Mouse (Mus musculus) lung, postnatal 0 days (tissue): ENCODE results near the gene 1110032F04Rik. TPM values are rescaled to one million over a fixed set of nuclear protein-coding genes. Genes with fewer than 3 reads are reported as not detected.

ENCODE experiments used
- ATAC-seq: fragments of 200-750 bp; cut with Nextera tagmentation; 2 replicates; pipeline ENCODE4 v1.8.0; 2017; ENCODE audit warnings: moderate library complexity
- DNase-seq: peaks from one replicate; pipeline ENCODE4 v3.0.0-alpha.2; 2016; ENCODE audit warnings: low spot score
- H3K27ac ChIP-seq: fragments of 300-500 bp; sonication (generic); 2 replicates; pipeline ENCODE4 v1.5.1; 2014; ENCODE audit warnings: antibody characterized with exemption, mild to moderate bottlenecking, low read length, mixed read lengths
- H3K27me3 ChIP-seq: fragments of 300-500 bp; sonication (generic); replicated peaks from 2 replicates; pipeline ENCODE4 v1.6.1; 2014; ENCODE audit warnings: low read length, mixed read lengths; ENCODE audit not compliant: insufficient read depth
- H3K36me3 ChIP-seq: fragments of 300-500 bp; sonication (generic); 2 replicates; pipeline ENCODE4 v1.6.1; 2014; ENCODE audit warnings: low read length, mixed read lengths; ENCODE audit not compliant: insufficient read depth
- H3K4me1 ChIP-seq: fragments of 300-500 bp; sonication (generic); 2 replicates; pipeline ENCODE4 v1.6.1; 2014; ENCODE audit warnings: antibody characterized with exemption, low read depth, low read length, mixed read lengths; ENCODE audit not compliant: insufficient read depth
- H3K4me2 ChIP-seq: fragments of 300-500 bp; sonication (generic); replicated peaks from 2 replicates; pipeline ENCODE4 v1.6.1; 2014; ENCODE audit warnings: low read depth, mild to moderate bottlenecking, low read length, moderate library complexity, mixed read lengths
- H3K4me3 ChIP-seq: fragments of 300-500 bp; sonication (generic); 2 replicates; pipeline ENCODE4 v1.5.1; 2014; ENCODE audit warnings: low read depth, low read length
- H3K9ac ChIP-seq: fragments of 300-500 bp; sonication (generic); replicated peaks from 2 replicates; pipeline ENCODE4 v1.6.1; 2014; ENCODE audit warnings: low read depth, mild to moderate bottlenecking
- H3K9me3 ChIP-seq: fragments of 300-500 bp; sonication (generic); 2 replicates; pipeline ENCODE4 v1.6.1; 2016; ENCODE audit warnings: low read length, mixed read lengths
- CTCF ChIP-seq: IDR thresholded peaks from 2 replicates; pipeline ENCODE4 v1.5.1; 2016; ENCODE audit warnings: antibody characterized with exemption, mild to moderate bottlenecking
- EP300 ChIP-seq: IDR thresholded peaks from 2 replicates; pipeline ENCODE4 v1.6.1; 2016; ENCODE audit warnings: antibody characterized with exemption, mild to moderate bottlenecking, control low read depth
- WGBS: fragments of 180-500 bp; shearing (Covaris S2); extraction: QIAGEN DNeasy Blood & Tissue Kit; methylation state at CpG from one replicate; pipeline ENCODE4 v1.1.7; 2014; 5-methylcytosine and 5-hydroxymethylcytosine counted together
- polyA plus RNA-seq: library from polyadenylated mRNA; unstranded; fragments of >200 nt; fragmentation: Nextera tagmentation; extraction: Ambion mirVana; gene quantifications from 2 replicates; pipeline ENCODE4 v1.2.1, GENCODE M21; 2015

1110032F04Rik gene
- 0.20 and 0.41 TPM in 2 replicates for polyA plus RNA-seq

GRCm38 (mm10) chr3:68869211-68869690 lies at the start of gene 1110032F04Rik:
TSS of gene 1110032F04Rik (plus strand) at chr3:68869586.
- H3K4me2 ChIP-seq, result peak within 1 kb of the TSS; percentile 98
- H3K4me1 ChIP-seq, result no peaks in the 10 kb centered on the region
- peak within 1 kb of the TSS; percentile 51 for H3K4me3 ChIP-seq
- H3K9me3 ChIP-seq, result no peaks in the 10 kb centered on the region
- H3K9ac ChIP-seq, result no peak within 1 kb of the TSS
- no peak for TF ChIP-seq CTCF
- TF ChIP-seq EP300, result no peak
- H3K36me3 ChIP-seq, result no peaks in the 10 kb centered on the region
- WGBS, result 1% methylated on average over 34 of the region's 62 CpGs
- H3K27me3 ChIP-seq, result peaks cover 25% of the 10 kb centered on the region
- ATAC-seq (peak; percentile 57), DNase-seq (peak; percentile 10)
- no peak within 1 kb of the TSS for H3K27ac ChIP-seq

GRCm38 (mm10) chr3:68821406-68821805 lies 48.0 kb upstream of the 1110032F04Rik start:
- no peak for DNase-seq
- H3K4me2 ChIP-seq, result no peak overlapping the region
- H3K9ac ChIP-seq, result no peak overlapping the region
- no peaks in the 10 kb centered on the region for H3K4me1 ChIP-seq
- no peaks in the 10 kb centered on the region for H3K27me3 ChIP-seq
- H3K36me3 ChIP-seq, result no peaks in the 10 kb centered on the region
- ATAC-seq, result no peak
- TF ChIP-seq CTCF (no peak), EP300 (no peak)
- H3K27ac ChIP-seq, result no peak overlapping the region
- no peaks in the 10 kb centered on the region for H3K9me3 ChIP-seq
- H3K4me3 ChIP-seq, result no peak overlapping the region
- WGBS, result 72% methylated on average over 4 of the region's 4 CpGs

GRCm38 (mm10) chr3:68821926-68822341 lies 47.5 kb upstream of the 1110032F04Rik start:
- no peak overlapping the region for H3K4me3 ChIP-seq
- no peaks in the 10 kb centered on the region for H3K9me3 ChIP-seq
- no peaks in the 10 kb centered on the region for H3K27me3 ChIP-seq
- ATAC-seq, result peak; percentile 56
- no peaks in the 10 kb centered on the region for H3K36me3 ChIP-seq
- no peak overlapping the region for H3K4me2 ChIP-seq
- H3K4me1 ChIP-seq, result no peaks in the 10 kb centered on the region
- peak; percentile 45 for DNase-seq
- TF ChIP-seq CTCF, result no peak
- no peak for TF ChIP-seq EP300
- H3K9ac ChIP-seq, result no peak overlapping the region
- no peak overlapping the region for H3K27ac ChIP-seq
- 46% methylated on average over 5 of the region's 5 CpGs for WGBS

GRCm38 (mm10) chr3:68823876-68824764 lies 45.3 kb upstream of the 1110032F04Rik start:
- no peaks in the 10 kb centered on the region for H3K4me1 ChIP-seq
- no peak for TF ChIP-seq EP300
- TF ChIP-seq CTCF, result no peak
- no peak overlapping the region for H3K4me3 ChIP-seq
- no peak for DNase-seq
- WGBS, result 70% methylated on average over 15 of the region's 15 CpGs
- H3K4me2 ChIP-seq, result no peak overlapping the region
- no peak for ATAC-seq
- no peaks in the 10 kb centered on the region for H3K27me3 ChIP-seq
- H3K27ac ChIP-seq, result no peak overlapping the region
- no peaks in the 10 kb centered on the region for H3K9me3 ChIP-seq
- H3K36me3 ChIP-seq, result no peaks in the 10 kb centered on the region
- no peak overlapping the region for H3K9ac ChIP-seq

- no peaks in the 10 kb centered on the region for H3K36me3 ChIP-seq
- no peak overlapping the region for H3K4me3 ChIP-seq
- ATAC-seq (no peak), DNase-seq (no peak)
- WGBS, result 53% methylated on average over 2 of the region's 2 CpGs
- H3K27ac ChIP-seq, result no peak overlapping the region
- H3K9ac ChIP-seq, result no peak overlapping the region
- H3K4me1 ChIP-seq, result no peaks in the 10 kb centered on the region
- no peaks in the 10 kb centered on the region for H3K27me3 ChIP-seq
- H3K4me2 ChIP-seq, result no peak overlapping the region
- no peak for TF ChIP-seq EP300
- TF ChIP-seq CTCF, result no peak
- H3K9me3 ChIP-seq, result no peaks in the 10 kb centered on the region
Observed at GRCm38 (mm10) chr3:68824765-68825090, 44.7 kb upstream of the 1110032F04Rik start.

- DNase-seq (no peak), ATAC-seq (no peak)
- H3K9ac ChIP-seq, result no peak overlapping the region
- H3K27ac ChIP-seq, result no peak overlapping the region
- WGBS, result 66% methylated on average over 8 of the region's 8 CpGs
- no peaks in the 10 kb centered on the region for H3K9me3 ChIP-seq
- H3K36me3 ChIP-seq, result no peaks in the 10 kb centered on the region
- H3K4me2 ChIP-seq, result no peak overlapping the region
- H3K4me3 ChIP-seq, result no peak overlapping the region
- no peaks in the 10 kb centered on the region for H3K4me1 ChIP-seq
- H3K27me3 ChIP-seq, result no peaks in the 10 kb centered on the region
- TF ChIP-seq CTCF (no peak), EP300 (no peak)
Observed at GRCm38 (mm10) chr3:68825151-68825550, 44.2 kb upstream of the 1110032F04Rik start.
